Mouse (Mus musculus): ENCODE measurements around the gene Fabp7.

- TF ChIP-seq TAL1 (IDR thresholded peaks at IDR 0.05; ENCODE audit: low read length), result no peak
- TF ChIP-seq GATA1 (IDR thresholded peaks at IDR 0.05; ENCODE audit: low read length), result no peak
These were observed 51.3 kb downstream of the Fabp7 start for GRCm38 (mm10) chr10:57835982-57836381.

All from erythroblast, embryonic 14.5 days (primary cell).